Mouse (Mus musculus) frontal cortex, adult (tissue): ENCODE data around the gene Keap1.
"Not testable (repeated sequence)": the region's sequence is repeated elsewhere in the genome, so short reads cannot be mapped to it uniquely, and the experiment has no call there.

Experiments
- ATAC-seq: cut with Nextera tagmentation; 2 replicates; pipeline ENCODE4 v1.9.2; 2017; ENCODE audit warnings: mild to moderate bottlenecking, moderate library complexity, mixed read lengths; ENCODE audit not compliant: low TSS enrichment

The Keap1 gene

DNA sequence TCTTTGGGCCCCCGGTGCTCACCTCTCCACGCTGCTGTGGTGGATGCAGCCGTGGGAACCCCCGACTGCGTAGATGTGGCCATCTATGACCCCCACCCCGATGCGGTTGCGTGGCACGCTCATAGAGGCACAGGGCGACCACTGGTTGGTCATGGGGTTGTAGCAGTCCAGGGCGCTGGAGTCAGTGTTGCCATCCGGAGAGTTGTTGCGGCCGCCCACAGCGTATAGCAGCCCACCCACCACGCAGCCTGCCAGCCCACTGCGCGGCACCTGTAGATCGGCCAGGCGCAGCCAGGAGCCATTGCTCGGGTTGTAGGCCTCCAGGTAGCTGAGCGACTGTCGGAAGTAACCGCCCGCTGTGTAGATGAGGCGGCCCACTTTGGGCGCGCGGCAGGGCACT, 5.8 kb downstream of the Keap1 start:
- no peak for ATAC-seq

DNA sequence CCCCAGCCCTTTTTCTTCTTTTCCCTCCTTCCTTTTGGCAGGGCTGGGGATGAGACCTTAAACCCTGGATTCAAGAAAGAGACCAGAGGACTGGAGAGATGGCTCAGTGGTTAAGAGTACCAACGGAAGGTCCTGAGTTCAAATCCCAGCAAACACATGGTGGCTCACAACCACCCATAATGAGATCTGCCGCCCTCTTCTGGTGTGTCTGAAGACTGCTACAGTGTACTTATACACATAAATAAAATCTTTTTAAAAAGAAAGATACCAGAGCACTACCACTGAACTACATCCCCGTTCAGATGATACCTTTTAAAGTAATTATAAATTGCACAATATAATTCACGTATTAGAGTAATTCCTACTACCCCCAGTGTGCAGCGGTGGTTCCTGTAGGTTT, 6.3 kb downstream of the Keap1 start:
- ATAC-seq: no peak

DNA sequence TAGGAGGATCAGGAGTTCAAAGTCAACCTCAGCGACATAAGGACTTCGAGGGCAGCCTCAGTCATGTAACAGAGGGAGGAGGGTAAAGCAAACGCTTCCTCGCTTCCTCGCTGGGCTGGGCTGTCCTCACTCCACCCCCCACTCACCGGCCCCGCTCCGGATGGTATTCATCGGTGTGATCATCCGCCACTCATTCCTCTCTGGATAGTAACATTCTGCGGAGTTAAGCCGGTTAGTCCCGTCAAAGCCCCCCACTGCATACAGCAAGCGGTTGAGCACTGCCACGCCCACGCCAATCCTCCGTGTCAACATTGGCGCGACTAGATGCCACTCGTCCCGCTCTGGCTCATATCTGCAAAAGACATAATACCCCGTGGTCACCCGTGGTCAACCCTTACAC, 7.6 kb downstream of the Keap1 start:
- no peak for ATAC-seq

DNA sequence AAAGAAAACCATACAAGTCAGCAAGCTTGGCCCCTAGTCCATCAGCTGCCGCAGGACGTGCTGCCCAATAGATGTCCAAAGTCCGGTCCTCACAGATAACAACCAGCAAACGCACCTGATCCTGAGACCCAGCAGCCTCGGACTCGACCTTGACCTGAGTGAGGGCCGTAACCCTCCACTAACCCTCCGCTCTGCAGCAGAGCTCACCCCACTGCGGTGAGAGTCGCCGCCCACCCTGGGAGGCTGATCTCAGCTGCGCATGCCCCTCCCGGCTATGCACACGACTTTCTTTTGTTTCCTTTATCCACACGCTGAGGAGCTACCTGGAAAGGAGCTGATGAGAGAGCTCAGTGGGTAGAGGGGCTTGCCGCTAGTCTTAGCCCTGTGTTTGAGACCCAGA, 11.8 kb downstream of the Keap1 start:
- no peak for ATAC-seq

DNA sequence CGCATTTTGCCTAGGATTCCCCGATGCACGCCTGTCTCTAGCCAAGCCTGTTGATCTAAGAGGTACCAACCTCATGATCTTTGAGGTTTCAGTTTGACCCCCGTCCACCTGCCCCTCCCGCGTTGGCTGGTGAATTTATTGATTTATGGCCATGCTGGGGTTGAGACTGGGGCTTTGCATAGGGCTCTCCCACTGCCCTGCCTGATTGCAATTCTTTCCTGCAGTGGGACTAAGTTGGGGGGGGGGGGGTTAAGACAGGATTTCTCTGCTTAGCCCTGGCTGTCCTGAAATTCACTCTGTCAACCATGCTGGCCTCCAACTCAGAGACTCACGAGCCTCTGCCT, 13.8 kb downstream of the Keap1 start:
- no peak for ATAC-seq

DNA sequence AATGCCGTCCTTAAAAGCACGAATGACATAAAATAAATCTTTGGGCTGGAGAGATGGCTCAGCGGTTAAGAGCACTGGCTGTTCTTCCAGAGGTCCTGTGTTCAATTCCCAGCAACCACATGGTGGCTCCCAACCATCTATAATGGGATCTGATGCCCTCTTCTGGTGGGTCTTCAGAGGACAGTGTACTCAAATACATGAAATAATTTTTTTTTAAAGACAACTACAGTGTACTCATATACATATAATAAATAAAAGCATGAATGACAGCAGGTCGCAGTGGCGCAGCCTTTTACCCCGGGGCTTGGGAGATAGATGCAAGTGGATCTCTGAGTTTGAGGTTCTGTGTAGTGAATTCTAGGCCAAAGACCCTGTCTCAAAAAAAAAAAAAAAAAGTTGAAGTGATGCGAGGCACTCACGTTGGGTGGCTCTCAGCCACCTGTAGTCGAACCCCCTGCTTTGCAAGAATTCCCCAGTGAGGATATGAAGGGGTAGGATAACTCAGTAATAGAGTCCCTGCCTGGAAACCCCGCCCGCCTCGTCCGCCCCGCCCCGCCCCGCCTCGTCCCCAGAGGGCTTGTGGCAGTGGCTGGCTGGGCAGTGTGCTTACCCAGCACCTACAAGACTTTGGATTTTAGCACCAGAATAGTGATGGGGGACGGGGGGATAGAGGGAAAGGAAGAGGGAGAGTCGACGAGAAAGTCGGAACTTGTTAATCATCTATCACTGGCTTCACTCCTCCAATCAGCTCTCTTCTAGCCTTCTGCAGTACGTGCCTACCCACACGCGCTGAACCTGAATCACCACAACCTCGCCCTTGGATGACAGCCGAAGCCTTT, 14.4 kb downstream of the Keap1 start:
- peak; percentile 13; the same call in 1 of the 2 replicates for ATAC-seq

DNA sequence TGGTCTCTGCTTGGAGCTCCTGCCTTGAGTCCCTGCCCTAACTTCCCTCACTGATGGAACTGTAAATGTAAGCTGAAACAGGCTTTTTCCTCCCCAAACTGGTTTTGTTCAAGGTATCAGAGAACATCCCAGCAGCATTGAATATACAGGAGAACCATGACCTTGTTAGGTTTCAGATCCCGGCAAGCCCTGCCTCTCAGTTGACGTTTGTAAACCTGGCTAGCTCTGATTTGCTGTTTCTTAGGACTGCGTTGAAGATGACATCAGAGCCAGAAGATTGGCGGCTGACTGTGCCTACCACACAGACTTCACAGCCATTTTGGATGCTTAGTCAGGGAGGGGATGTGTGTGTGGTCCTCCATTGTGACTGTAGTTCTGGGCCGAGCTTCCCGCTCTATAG, 15.3 kb downstream of the Keap1 start:
- no peak for ATAC-seq

DNA sequence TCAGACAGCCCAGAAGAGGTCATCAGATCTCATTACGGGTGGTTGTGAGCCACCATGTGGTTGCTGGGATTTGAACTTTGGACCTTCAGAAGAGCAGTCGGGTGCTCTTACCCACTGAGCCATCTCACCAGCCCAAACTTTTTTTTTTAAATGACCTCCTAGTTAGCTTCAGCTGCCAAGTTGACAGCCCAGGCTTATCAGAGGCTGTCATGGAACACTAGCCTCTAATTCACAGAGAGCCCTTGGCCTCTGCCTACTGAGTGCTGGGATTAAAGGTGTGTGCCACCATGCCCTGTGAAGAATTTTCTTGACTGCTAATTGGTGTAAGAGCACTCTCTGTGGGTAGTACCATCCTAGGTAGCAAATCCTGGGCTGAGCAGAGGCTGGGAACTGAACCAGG, 15.7 kb downstream of the Keap1 start:
- ATAC-seq: not testable (repeated sequence)

DNA sequence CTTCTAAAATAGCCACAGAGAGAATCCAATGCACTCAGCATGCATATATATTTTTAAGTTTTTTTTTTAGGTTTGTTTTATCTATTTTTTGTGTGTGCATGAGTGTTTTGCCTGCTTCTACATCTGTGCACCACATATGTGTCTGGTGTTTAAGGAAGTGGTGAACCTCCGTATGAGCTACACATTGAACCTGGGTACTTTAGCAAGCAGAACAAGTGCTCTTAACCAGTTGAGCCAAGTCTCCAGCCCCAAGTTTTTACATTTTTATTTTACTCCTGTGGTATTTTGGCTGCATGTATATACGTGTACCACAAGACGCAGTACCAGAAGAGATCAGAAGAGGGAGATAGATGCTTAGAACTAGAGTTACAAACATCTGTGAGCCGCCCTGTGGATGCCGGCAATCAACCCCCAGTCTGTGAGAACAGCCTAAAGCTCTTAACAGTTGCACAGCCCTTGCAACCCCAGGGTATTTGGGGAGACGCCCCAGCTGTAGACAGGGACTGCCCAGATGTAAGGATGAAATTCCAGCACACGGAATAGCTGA, 17.7 kb downstream of the Keap1 start:
- ATAC-seq: peak; percentile 69

DNA sequence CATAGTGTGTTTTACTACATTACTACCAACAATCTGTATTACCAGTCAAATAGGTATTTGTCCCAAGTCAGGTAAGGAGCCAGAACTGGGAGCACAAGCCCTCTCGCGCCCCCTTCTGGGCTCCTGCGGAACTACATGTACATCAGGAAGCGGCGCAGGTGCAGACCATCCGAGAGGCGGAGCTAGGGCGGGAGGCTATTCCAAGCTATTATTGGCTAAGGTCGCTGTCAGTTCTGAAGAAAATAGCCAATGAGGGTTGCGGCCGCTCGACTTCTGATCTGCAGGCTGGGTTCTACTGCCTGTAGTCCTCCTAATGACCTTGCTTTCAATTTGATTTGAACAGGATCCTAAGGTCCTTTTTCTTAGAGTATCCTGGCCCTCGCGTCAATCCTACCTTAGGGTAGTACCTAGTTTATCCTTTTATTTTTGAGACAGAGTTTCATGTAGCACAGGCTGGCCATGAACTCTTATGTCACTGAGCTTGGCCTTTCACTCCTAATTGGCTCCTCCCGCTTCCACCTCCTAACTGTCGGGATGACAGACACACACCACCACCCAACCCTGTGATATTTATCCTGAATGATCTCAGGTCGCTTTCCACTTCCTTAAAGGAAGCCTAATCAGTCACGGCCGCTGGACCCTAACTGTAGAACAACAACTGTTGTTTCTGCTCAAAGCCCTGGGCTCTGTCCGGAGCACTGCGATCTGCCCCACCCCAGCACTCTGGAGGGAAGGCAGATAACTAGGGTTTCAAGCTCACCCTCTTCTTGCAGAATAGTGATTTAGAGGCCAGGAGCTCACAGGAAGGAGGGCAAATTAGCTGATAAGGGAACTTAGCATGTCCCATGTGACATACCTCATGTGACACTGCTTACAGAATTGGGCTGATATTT, 18.4 kb downstream of the Keap1 start:
- peak; percentile 97 for ATAC-seq

DNA sequence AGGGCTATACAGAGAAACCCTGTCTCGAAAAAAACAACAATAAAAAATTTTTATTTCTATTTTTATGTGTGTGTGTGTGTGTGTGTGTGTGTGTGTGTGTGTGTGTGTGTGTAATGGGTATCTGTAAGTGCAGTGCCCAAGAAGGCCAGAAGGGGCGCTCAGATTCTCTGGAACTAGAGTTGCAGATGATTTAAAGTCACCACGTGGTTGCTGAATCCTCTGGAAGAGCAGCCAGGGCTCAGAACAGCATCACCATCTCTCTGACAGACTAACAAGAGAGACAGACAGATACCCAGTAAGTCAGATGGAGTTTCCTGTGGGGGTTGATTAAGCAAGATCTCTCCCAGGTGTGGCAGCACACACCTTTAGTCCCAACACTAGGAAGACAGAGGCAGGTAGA, 19.3 kb downstream of the Keap1 start:
- ATAC-seq: no peak

DNA sequence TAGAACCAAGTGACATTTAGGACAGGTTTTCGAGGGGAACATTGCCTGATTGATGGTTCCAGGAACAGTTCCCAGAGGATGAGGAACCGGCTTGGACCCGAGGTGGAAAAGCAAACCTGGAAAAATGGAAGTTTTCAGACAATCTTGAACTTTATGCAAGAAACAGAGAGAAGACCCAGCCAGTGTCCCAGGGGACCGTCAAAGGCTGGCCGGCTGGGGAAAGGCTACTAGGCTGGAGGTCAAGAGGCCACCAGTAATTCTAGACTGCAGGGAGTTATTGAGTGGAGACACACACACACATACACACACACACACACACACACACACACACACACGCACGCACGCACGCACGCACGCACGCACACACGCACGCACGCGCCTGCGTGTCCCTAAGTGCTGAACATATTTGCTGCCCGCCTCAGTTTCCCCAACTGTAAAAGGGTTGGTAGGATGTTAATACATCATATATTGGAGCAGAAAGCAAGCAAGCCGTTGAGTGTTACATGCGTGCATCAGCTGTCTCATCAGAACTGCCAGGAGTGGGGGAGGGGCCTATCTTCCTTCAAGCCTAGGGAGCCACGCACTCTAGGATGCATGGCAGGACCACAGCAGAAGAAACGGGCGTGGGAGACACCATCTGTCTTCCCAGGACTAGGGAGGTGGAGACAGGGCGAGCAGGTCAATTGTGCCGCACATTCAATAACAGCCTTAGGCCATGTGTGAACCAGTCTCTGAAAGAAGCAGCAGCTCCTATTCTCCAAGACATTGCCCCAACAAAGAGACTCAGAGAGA, 22.9 kb downstream of the Keap1 start:
- ATAC-seq: peak; percentile 17; the same call in 1 of the 2 replicates

DNA sequence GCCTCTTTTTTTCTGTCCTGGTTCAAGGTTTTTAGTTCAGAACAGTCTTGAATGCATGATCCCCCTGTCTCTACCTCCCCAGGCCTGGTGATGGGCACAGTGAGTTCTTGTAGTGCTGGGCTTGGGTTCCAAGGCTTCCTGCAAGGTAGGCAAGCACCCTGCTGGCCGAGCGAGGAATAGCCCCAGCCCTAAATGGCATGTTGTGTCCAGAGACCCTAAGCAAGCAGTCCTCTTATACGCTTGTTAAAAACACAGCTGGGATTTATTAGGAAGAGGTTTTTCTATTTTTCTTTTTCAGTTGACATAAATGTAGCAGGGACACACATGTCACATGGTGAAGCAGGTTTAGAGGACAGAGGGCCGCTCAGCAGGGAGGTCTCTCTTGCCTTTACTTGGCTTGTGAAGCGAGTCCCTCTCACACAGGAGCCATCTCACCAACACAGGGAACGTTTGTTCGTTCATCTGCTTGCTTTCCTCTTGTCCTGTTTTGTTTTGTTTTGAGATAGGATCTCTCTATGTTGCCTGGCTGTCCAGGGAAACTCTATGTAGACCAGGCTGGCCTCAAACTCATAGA, 25.5 kb downstream of the Keap1 start:
- ATAC-seq: peak; percentile 68; the same call in 1 of the 2 replicates

DNA sequence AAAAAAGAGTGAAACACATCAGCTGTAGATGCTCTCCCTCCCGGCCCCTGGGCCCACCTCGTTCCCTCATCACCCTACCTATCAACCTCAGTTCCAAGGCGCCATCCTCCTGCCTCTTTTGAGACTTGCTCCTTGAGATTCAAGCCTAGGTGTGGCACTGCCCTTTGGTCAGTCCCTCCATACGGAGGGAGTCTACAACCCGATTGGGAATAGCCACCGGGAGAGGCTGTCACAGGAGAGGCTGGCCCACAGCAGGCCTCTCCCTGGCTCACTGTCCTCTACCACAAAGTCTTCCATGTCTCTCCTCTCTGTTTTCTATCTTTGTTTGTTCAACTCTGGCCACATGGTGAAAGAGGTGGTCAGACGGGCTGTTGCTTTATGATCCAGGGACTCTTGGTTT, 27.5 kb downstream of the Keap1 start:
- no peak for ATAC-seq

DNA sequence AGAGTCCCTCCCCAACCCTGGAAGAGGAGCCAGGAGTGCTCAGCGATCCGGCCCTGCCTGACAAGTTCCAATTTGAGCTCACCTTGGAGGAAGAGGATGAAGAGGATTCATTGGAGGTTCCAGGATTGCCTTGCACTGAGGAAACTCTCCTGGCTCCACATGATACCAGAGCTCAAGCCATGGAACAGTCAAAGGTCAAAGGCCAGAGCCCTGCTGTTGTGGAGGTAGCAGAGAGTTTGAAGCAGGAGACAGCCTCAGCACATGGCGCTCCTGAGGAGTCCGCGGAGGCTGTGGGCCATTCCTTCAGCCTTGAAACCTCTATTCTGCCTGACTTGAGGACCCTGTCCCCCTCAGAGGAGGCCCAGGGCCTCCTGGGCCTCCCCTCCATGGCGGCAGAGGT, 28.3 kb downstream of the Keap1 start:
- no peak for ATAC-seq

DNA sequence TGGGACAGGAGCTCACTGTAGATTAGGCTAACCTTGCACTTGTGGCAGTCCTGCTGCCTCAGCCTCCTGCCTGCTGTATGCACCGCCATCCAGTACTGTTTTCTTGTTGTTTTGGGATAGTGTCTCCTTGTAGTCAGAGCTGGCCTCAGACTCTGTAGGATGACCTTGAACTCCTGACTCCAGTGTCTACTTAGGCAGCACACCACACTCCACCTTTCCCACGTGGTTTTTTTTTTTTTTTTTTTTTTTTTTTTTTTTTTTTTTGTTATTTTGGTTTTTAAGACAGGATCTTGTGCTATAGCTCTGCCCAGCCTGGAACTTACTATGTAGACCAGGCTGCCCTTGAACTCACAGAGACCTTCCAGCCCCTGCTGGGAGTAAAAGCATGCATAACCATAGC, 30.5 kb downstream of the Keap1 start:
- no peak for ATAC-seq

DNA sequence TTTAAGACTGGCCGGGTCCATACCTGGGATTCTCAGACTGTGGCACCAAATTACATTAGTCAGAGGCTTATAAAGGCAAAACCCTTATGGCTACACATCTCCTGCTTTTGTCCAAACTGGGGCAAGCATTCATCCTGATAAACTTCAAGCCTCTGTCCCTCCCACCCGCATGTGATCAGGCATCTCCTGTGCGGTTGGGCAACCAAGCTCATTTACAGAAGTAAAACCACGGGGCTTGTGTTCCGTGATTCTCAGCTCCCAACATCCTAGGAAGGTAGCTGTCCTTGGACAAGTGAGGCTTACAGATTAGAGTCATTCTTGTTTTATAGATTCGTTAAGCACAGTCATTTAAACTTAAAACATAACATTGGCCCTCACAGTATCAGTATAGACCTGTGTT, 32.3 kb downstream of the Keap1 start:
- ATAC-seq: no peak

DNA sequence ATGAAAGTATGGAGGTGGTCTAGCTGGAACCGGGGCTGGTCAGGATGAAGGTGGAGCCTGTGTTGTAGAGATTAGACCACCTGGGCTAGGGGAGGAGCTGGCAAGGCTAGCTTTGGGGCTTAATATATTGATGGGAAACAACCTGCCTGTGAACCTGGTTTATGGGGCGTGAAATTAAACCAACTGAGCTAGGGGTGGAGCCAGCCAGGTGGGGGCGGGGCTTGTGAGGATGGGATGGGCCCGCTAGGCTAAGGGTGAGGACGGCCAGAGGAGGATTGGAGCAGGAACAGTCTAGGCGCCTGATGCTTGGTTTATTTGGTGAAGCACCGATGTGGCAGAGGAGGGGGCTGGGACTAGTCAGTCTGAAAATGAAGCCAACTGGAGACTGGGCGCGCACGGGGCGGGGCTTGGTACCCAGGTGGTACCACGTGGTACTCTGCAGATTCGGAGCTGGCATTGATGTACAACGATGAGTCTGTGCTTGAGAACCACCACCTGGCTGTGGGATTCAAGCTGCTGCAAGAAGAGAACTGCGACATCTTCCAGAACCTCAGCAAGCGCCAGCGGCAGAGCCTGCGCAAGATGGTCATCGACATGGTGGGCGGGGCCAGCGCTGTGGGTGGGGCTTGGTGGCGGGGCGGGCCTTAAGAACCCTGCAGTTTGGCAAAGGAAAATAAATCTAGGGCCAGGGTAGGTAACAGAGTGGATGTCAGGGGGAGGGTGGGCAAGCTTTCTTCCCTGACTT, 34.5 kb downstream of the Keap1 start:
- ATAC-seq: peak; percentile 58

DNA sequence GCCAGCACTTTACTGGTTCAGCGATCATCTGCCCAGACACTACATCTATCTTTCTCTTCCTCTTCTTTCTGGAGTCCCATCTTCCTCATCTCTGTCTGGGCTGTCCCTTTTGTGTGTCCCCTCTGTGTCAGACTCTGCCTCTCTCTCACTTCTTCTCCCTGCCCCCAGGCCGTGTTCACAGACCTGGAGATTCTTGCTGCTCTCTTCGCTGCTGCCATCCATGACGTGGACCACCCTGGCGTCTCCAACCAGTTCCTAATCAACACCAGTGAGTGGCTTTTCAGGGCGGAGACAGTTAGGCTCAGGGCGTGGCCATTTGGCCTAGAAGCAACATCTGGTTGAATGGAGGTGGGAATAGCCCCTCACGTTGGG, 35.0 kb downstream of the Keap1 start:
- no peak for ATAC-seq

DNA sequence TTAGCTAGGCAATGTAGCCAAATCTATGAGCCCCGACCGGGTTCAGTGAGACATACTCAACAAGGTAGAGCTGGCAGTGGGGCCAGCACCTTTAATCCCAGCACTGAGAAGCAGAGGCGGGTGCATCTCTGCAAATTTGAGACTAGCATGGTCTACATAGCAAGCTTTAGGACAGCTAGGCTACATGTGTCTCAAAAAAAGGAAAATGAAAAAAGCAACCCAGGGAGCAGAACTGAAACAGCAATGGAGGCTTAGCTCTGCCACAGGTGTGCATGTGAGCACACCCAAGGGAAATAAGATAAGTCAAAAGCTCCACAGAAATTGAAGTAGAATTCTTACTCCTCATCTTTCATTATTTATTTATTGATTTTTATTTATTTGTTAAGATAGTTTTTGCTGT, 40.2 kb downstream of the Keap1 start:
- ATAC-seq: no peak

DNA sequence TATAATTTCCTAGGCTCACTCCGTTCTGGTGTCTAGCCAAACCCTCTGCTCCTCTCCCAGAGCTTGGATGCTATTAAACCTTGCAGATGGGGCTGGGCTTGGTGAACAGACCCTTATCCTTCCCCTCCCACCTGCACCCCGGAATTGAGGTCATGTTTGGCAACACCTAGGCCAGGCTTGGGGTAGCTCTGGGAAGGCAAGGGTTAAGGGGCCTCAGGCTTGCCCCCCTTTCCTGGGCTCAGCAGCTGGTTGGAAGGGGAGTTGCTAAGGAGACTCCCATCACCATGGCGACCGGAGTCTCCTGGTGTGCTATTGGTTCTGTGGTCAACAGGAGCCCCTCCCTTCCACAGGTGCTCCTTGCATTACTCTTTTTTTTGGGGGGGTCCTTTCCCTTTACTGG, 41.2 kb downstream of the Keap1 start:
- peak; percentile 77 for ATAC-seq
